ENCODE assay signal across 9 mouse cellular contexts in genomic region chr13:100210540-100210939, GRCm38 (mm10). TPM values are rescaled to one million over a fixed set of nuclear protein-coding genes. Genes with fewer than 3 reads are reported as not detected.
DNase-seq lines count a peak whose midpoint lies in the region; TF ChIP-seq lines count a peak whose summit lies in the region.
"Had no signal": no experiment of that assay in that cellular context is flagged by ENCODE, and none has a peak within 500 bp of the region (broad histone marks: within the 10 kb centered on the region; RNA-seq: fewer than 3 reads in every experiment).

No protein-coding gene starts in this region.

- H3K4me3 ChIP-seq in gastrocnemius, adult 2 months: no peak overlapping the region
- H3K4me3 ChIP-seq: hindbrain, embryonic 15.5 days had no signal

- intact Hi-C loops in gastrocnemius, adult 2 months (cut with DNase I): no loop called here
- intact Hi-C loops in left cerebral cortex, postnatal 14 days (cut with DNase I): no loop called here

- TF ChIP-seq CTCF in gastrocnemius, adult 2 months (IDR thresholded peaks at IDR 0.05): no peak

- peak; percentile 40 for DNase-seq in gastrocnemius, postnatal 10 days
- DNase-seq in gastrocnemius, adult 2 months: no peak
- peak; percentile 73 for DNase-seq in A20 (ENCODE audit: low read depth, low spot score)
- peak; percentile 14 to 51 for DNase-seq in adrenal gland, postnatal 4 days (ENCODE audit: low spot score in 2 of 2)
- peak; percentile 4 for DNase-seq in kidney, adult 11 months
- DNase-seq in lung, postnatal 25 days (ENCODE audit: low spot score): peak; percentile 7
- no peak for DNase-seq in cerebellum, adult 9-11 months
- no peak for DNase-seq in left cerebral cortex, postnatal 14 days (ENCODE audit: low spot score in 2 of 2)

- no peak overlapping the region for H3K27ac ChIP-seq in gastrocnemius, adult 2 months
- H3K27ac ChIP-seq: hindbrain, embryonic 15.5 days had no signal

RNA-seq across cellular contexts. Expression of gene Naip2, which starts 8.6 kb away (rescaled TPM):
- total RNA-seq in gastrocnemius, postnatal 10 days (2021): under 1 TPM; 0.19 to 0.38 TPM
- total RNA-seq in gastrocnemius, adult 2 months (2021): under 1 TPM; 0.10 to 0.17 TPM
- 1 to 10 TPM; 1.6 to 2.0 TPM for total RNA-seq in adrenal gland, postnatal 4 days (2021)
- under 1 TPM; 0.24 to 0.34 TPM for total RNA-seq in left cerebral cortex, postnatal 14 days (2021)

RNA-seq across cellular contexts. Expression of gene Naip5, which starts 35.6 kb away (rescaled TPM):
- under 1 TPM; 0.14 to 0.20 TPM for total RNA-seq in gastrocnemius, postnatal 10 days (2021)
- total RNA-seq in gastrocnemius, adult 2 months (2021): under 1 TPM in 1 of 2 experiments, not detected in 1; 0.06 TPM
- total RNA-seq in adrenal gland, postnatal 4 days (2021): 1 to 10 TPM; 5.8 to 6.7 TPM
- under 1 TPM; 0.15 to 0.24 TPM for total RNA-seq in left cerebral cortex, postnatal 14 days (2021)

Comparison
In these comparisons a context has a peak if more than half of its experiments do, and no peak if none do; other contexts are left out.
1. DNase-seq: peak in gastrocnemius, postnatal 10 days (single experiment), A20 (single experiment), adrenal gland, postnatal 4 days (2 of 2), kidney, adult 11 months (single experiment) and lung, postnatal 25 days (single experiment); none in gastrocnemius, adult 2 months (single experiment), cerebellum, adult 9-11 months (single experiment) and left cerebral cortex, postnatal 14 days (0 of 2).
2. RNA of gene Naip5, which starts 35.6 kb away (total RNA-seq): 5.8 to 6.7 TPM in adrenal gland, postnatal 4 days; 0.15 to 0.24 TPM in left cerebral cortex, postnatal 14 days, 0.14 to 0.20 TPM in gastrocnemius, postnatal 10 days and 0.06 TPM in gastrocnemius, adult 2 months; every median in the first group is over 4 times any median in the second.